8 mouse cellular contexts compared by ENCODE assay signal in the genomic region with DNA sequence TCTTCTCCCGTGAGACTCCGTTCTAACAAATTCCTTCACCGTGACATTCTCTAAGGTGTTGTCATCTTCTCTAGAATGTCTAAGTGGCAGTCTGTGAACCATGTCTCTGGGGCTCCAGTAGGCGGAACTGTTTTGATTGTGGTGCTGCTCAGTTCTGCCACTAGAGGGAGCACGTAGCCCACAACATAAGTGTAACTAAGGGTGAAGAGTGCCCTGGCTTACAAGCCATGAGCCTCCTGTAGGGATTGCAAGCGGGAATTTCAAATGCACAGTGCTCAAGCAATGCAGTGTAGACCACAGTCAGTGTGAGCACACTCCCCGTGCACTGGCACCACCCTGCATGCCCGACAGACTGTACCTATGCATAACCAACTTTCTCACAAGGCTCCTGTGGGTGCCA. TPM values are rescaled to one million over a fixed set of nuclear protein-coding genes. Genes with fewer than 3 reads are reported as not detected.
DNase-seq lines count a peak whose midpoint lies in the region; ATAC-seq and TF ChIP-seq lines count a peak whose summit lies in the region.

No protein-coding gene starts in this region.

- no peak overlapping the region for H3K4me3 ChIP-seq in heart, embryonic 12.5 days
- H3K4me3 ChIP-seq in kidney, postnatal 0 days (replicated peaks; ENCODE audit: low read depth, low read length) = no peak overlapping the region
- no peak overlapping the region for H3K4me3 ChIP-seq in liver, adult 2 months (ENCODE audit: insufficient read depth, low read depth, low read length)
- no peak overlapping the region for H3K4me3 ChIP-seq in stomach, embryonic 15.5 days (replicated peaks)

- no peak overlapping the region for H3K27ac ChIP-seq in heart, embryonic 12.5 days (ENCODE audit: poor library complexity, severe bottlenecking)
- no peak overlapping the region for H3K27ac ChIP-seq in kidney, postnatal 0 days
- H3K27ac ChIP-seq in liver, adult 2 months (replicated peaks; ENCODE audit: insufficient read depth, low read depth, low read length) = no peak overlapping the region
- H3K27ac ChIP-seq in stomach, embryonic 15.5 days = no peak overlapping the region

- no peaks in the 10 kb centered on the region for H3K27me3 ChIP-seq in heart, embryonic 12.5 days (replicated peaks)
- no peaks in the 10 kb centered on the region for H3K27me3 ChIP-seq in kidney, postnatal 0 days (ENCODE audit: insufficient read depth, low read length)
- H3K27me3 ChIP-seq in liver, adult 2 months (ENCODE audit: control insufficient read depth, insufficient read depth, low read length) = no peaks in the 10 kb centered on the region
- no peaks in the 10 kb centered on the region for H3K27me3 ChIP-seq in stomach, embryonic 15.5 days (replicated peaks)

- peak; percentile 66; the same call in 1 of the 2 replicates for ATAC-seq in heart, embryonic 12.5 days (ENCODE audit: insufficient number of reproducible peaks, low FRiP score)
- ATAC-seq in kidney, postnatal 0 days (replicated peaks; ENCODE audit: low FRiP score, low read depth) = peak; percentile 64
- peak; percentile 67 for ATAC-seq in stomach, embryonic 15.5 days (ENCODE audit: insufficient read depth, low FRiP score, low read depth)

- DNase-seq in CD4-positive, CD25-positive, alpha-beta regulatory T cell, adult 2 months (ENCODE audit: low read depth, low spot score) = peak; percentile 89
- peak; percentile 94 for DNase-seq in brain, adult 2 months (ENCODE audit: low read depth, low spot score)
- DNase-seq in fat pad, adult 2 months (ENCODE audit: extremely low read depth, low read depth, low spot score) = peak; percentile 5
- peak; percentile 95 for DNase-seq in kidney, postnatal 0 days (ENCODE audit: low spot score)
- peak; percentile 69 for DNase-seq in liver, adult 2 months (ENCODE audit: extremely low read depth, low read depth, low spot score)
- peak; percentile 51 to 67 for DNase-seq in natural killer cell, adult 2 months (ENCODE audit: low spot score in 2 of 2)

- WGBS in heart, embryonic 12.5 days = 3% methylated on average over 8 of the region's 8 CpGs
- WGBS in kidney, postnatal 0 days = 4% methylated on average over 8 of the region's 8 CpGs
- 4% methylated on average over 8 of the region's 8 CpGs for WGBS in liver, adult 2 months
- WGBS in stomach, embryonic 15.5 days = 6% methylated on average over 8 of the region's 8 CpGs

- TF ChIP-seq POLR2A in liver, adult 2 months (IDR thresholded peaks at IDR 0.05; ENCODE audit: extremely low read depth, insufficient read depth, low read length) = no peak

- no peaks in the 10 kb centered on the region for H3K36me3 ChIP-seq in heart, embryonic 12.5 days
- H3K36me3 ChIP-seq in kidney, postnatal 0 days (ENCODE audit: insufficient read depth, low read length) = no peaks in the 10 kb centered on the region
- no peaks in the 10 kb centered on the region for H3K36me3 ChIP-seq in liver, adult 2 months (ENCODE audit: control insufficient read depth, insufficient read depth, low read length)
- no peaks in the 10 kb centered on the region for H3K36me3 ChIP-seq in stomach, embryonic 15.5 days

- H3K4me1 ChIP-seq in heart, embryonic 12.5 days (replicated peaks) = no peaks in the 10 kb centered on the region
- no peaks in the 10 kb centered on the region for H3K4me1 ChIP-seq in kidney, postnatal 0 days (replicated peaks; ENCODE audit: insufficient read depth, low read length)
- no peaks in the 10 kb centered on the region for H3K4me1 ChIP-seq in liver, adult 2 months (ENCODE audit: control insufficient read depth, insufficient read depth, low read length)
- H3K4me1 ChIP-seq in stomach, embryonic 15.5 days = no peaks in the 10 kb centered on the region

- H3K9ac ChIP-seq in heart, embryonic 12.5 days = no peak overlapping the region
- no peak overlapping the region for H3K9ac ChIP-seq in kidney, postnatal 0 days (ENCODE audit: low read depth, low read length)
- H3K9ac ChIP-seq in liver, adult 2 months (ENCODE audit: low read depth, low read length) = no peak overlapping the region
- H3K9ac ChIP-seq in stomach, embryonic 15.5 days = no peak overlapping the region

- TF ChIP-seq CTCF in kidney, postnatal 0 days (IDR thresholded peaks at IDR 0.05; ENCODE audit: low read depth) = peak; percentile 98
- TF ChIP-seq CTCF in liver, adult 2 months (IDR thresholded peaks at IDR 0.05; ENCODE audit: low read depth, low read length) = peak; percentile 77

- H3K79me2 ChIP-seq in liver, adult 2 months (ENCODE audit: control insufficient read depth, insufficient read depth, low read length) = no peaks in the 10 kb centered on the region

- no peak overlapping the region for H3K4me2 ChIP-seq in heart, embryonic 12.5 days
- H3K4me2 ChIP-seq in kidney, postnatal 0 days (ENCODE audit: low read length) = no peak overlapping the region
- no peak overlapping the region for H3K4me2 ChIP-seq in stomach, embryonic 15.5 days

- no peaks in the 10 kb centered on the region for H3K9me3 ChIP-seq in heart, embryonic 12.5 days (replicated peaks)
- no peaks in the 10 kb centered on the region for H3K9me3 ChIP-seq in kidney, postnatal 0 days (replicated peaks; ENCODE audit: low read length)
- H3K9me3 ChIP-seq in stomach, embryonic 15.5 days = no peaks in the 10 kb centered on the region

RNA-seq across cellular contexts. Expression of gene Arl4c, which starts 43.2 kb away (rescaled TPM):
- polyA plus RNA-seq in heart, embryonic 12.5 days (2016; fragmentation: Nextera tagmentation; extraction: Ambion mirVana) = 12.1 and 12.6 TPM in 2 replicates
- polyA plus RNA-seq in kidney, postnatal 0 days (2015; fragmentation: Nextera tagmentation; extraction: Ambion mirVana) = 29.1 and 30.6 TPM in 2 replicates
- total RNA-seq in liver, adult 2 months (2014; rRNA removed) = 1.4 TPM in 2 replicates
- polyA plus RNA-seq in liver, adult 2 months (2012; rRNA removed) = 0.71 and 0.86 TPM in 2 replicates
- polyA plus RNA-seq in stomach, embryonic 15.5 days (2015; fragmentation: Nextera tagmentation; extraction: Ambion mirVana) = 10.5 and 11.8 TPM in 2 replicates

Comparison
In these comparisons a context has a peak if more than half of its experiments do, and no peak if none do; other contexts are left out.
1. DNase-seq: peak in every context shown above with its lines; median percentile 95 in kidney, postnatal 0 days; 94 in brain, adult 2 months; 89 in CD4-positive, CD25-positive, alpha-beta regulatory T cell, adult 2 months; 69 in liver, adult 2 months; 59 in natural killer cell, adult 2 months; 5 in fat pad, adult 2 months.